Mouse (Mus musculus) heart, embryonic 12.5 days (tissue): Measurements from ENCODE around the gene Pcna. TPM values are rescaled to one million over a fixed set of nuclear protein-coding genes. Genes with fewer than 3 reads are reported as not detected.

Experiments used
- ATAC-seq: fragments of 200-750 bp; cut with Nextera tagmentation; 2 replicates; pipeline ENCODE4 v1.8.0; 2017; ENCODE audit warnings: moderate TSS enrichment, moderate library complexity; ENCODE audit not compliant: insufficient number of reproducible peaks, low FRiP score
- H3K27ac ChIP-seq: fragments of 300-500 bp; sonication (generic); 2 replicates; pipeline ENCODE4 v1.5.1; 2016; ENCODE audit warnings: mild to moderate bottlenecking, moderate library complexity; ENCODE audit not compliant: poor library complexity, severe bottlenecking
- H3K27me3 ChIP-seq: fragments of 300-500 bp; sonication (generic); replicated peaks from 2 replicates; pipeline ENCODE4 v1.6.1; 2016; ENCODE audit warnings: mild to moderate bottlenecking, moderate library complexity
- H3K36me3 ChIP-seq: fragments of 300-500 bp; sonication (generic); 2 replicates; pipeline ENCODE4 v1.6.1; 2016; ENCODE audit warnings: mild to moderate bottlenecking, moderate library complexity
- H3K4me1 ChIP-seq: fragments of 300-500 bp; sonication (generic); replicated peaks from 2 replicates; pipeline ENCODE4 v1.6.1; 2016; ENCODE audit warnings: mild to moderate bottlenecking
- H3K4me2 ChIP-seq: fragments of 300-500 bp; sonication (generic); 2 replicates; pipeline ENCODE4 v1.6.1; 2016; ENCODE audit warnings: mild to moderate bottlenecking, moderate library complexity
- H3K4me3 ChIP-seq: fragments of 300-500 bp; sonication (generic); 2 replicates; pipeline ENCODE4 v1.5.1; 2016; ENCODE audit warnings: mild to moderate bottlenecking
- H3K9ac ChIP-seq: fragments of 300-500 bp; sonication (generic); 2 replicates; pipeline ENCODE4 v1.6.1; 2016; ENCODE audit warnings: mild to moderate bottlenecking, moderate library complexity
- H3K9me3 ChIP-seq: fragments of 300-500 bp; sonication (generic); replicated peaks from 2 replicates; pipeline ENCODE4 v1.6.1; 2016; ENCODE audit warnings: mild to moderate bottlenecking, moderate library complexity
- WGBS: fragments of 180-500 bp; shearing (Covaris S2); methylation state at CpG from one replicate; pipeline ENCODE4 v1.1.7; 2016; 5-methylcytosine and 5-hydroxymethylcytosine counted together
- polyA plus RNA-seq: library from polyadenylated mRNA; unstranded; fragments of >200 nt; fragmentation: Nextera tagmentation; extraction: Ambion mirVana; gene quantifications from 2 replicates; pipeline ENCODE4 v1.2.1, GENCODE M21; 2016

Pcna gene
- polyA plus RNA-seq, 1 experiment from 2014 or later, result 172 TPM

- Histone ChIP-seq H3K4me3 (no peak overlapping the region), H3K4me2 (no peak overlapping the region), H3K27ac (no peak overlapping the region), H3K36me3 (no peaks in the 10 kb centered on the region), H3K27me3 (no peaks in the 10 kb centered on the region), H3K9me3 (0 out of 2 replicates have a peak, but pooled peaks cover 10% of the 10 kb centered on the region), H3K4me1 (0 out of 2 replicates have a peak, but pooled peaks cover 10% of the 10 kb centered on the region), H3K9ac (no peak overlapping the region)
- 83% methylated on average over 4 of the region's 4 CpGs for WGBS
- no peak for ATAC-seq
Observed at GRCm38 (mm10) chr2:132224359-132224758, 28.8 kb downstream of the Pcna start.

GRCm38 (mm10) chr2:132221611-132222073, 31.5 kb downstream of the Pcna start:
- Histone ChIP-seq H3K4me2 (peak overlapping the region; percentile 18), H3K4me1 (0 out of 2 replicates have a peak, but pooled peaks cover 10% of the 10 kb centered on the region), H3K27ac (no peak overlapping the region; the same call in 1 of the 2 replicates), H3K27me3 (no peaks in the 10 kb centered on the region), H3K9me3 (no peaks in the 10 kb centered on the region), H3K9ac (no peak overlapping the region), H3K4me3 (no peak overlapping the region), H3K36me3 (no peaks in the 10 kb centered on the region)
- 41% methylated on average over 11 of the region's 11 CpGs for WGBS
- ATAC-seq, result 0 out of 2 replicates have a peak, but pooled peaks have one; percentile 36

- ATAC-seq, result no peak
- Histone ChIP-seq H3K4me3 (no peak overlapping the region), H3K4me1 (no peaks in the 10 kb centered on the region), H3K36me3 (no peaks in the 10 kb centered on the region), H3K27ac (no peak overlapping the region), H3K9me3 (no peaks in the 10 kb centered on the region), H3K9ac (no peak overlapping the region), H3K4me2 (no peak overlapping the region), H3K27me3 (no peaks in the 10 kb centered on the region)
- 81% methylated on average over 5 of the region's 5 CpGs for WGBS
Observed at GRCm38 (mm10) chr2:132211995-132212656, 41.0 kb downstream of the Pcna start.

GRCm38 (mm10) chr2:132210806-132211312, 42.3 kb downstream of the Pcna start:
- ATAC-seq, result no peak
- Histone ChIP-seq H3K4me1 (no peaks in the 10 kb centered on the region), H3K9me3 (no peaks in the 10 kb centered on the region), H3K36me3 (no peaks in the 10 kb centered on the region), H3K27ac (no peak overlapping the region), H3K4me2 (no peak overlapping the region), H3K4me3 (no peak overlapping the region), H3K27me3 (no peaks in the 10 kb centered on the region), H3K9ac (no peak overlapping the region)
- 83% methylated on average over 9 of the region's 9 CpGs for WGBS

GRCm38 (mm10) chr2:132208246-132208881, 44.8 kb downstream of the Pcna start:
- no peaks in the 10 kb centered on the region for H3K36me3 ChIP-seq
- H3K4me2 ChIP-seq, result no peak overlapping the region
- 0 out of 2 replicates have a peak overlapping the region, but pooled peaks have one; percentile 18 for H3K27ac ChIP-seq
- peak; percentile 84 for ATAC-seq
- H3K4me1 ChIP-seq, result no peaks in the 10 kb centered on the region
- H3K27me3 ChIP-seq, result no peaks in the 10 kb centered on the region
- no peaks in the 10 kb centered on the region for H3K9me3 ChIP-seq
- no peak overlapping the region for H3K4me3 ChIP-seq
- no peak overlapping the region for H3K9ac ChIP-seq
- WGBS, result 80% methylated on average over 8 of the region's 8 CpGs

GRCm38 (mm10) chr2:132206316-132206881, 46.7 kb downstream of the Pcna start:
- no peaks in the 10 kb centered on the region for H3K4me1 ChIP-seq
- no peaks in the 10 kb centered on the region for H3K36me3 ChIP-seq
- H3K4me2 ChIP-seq, result no peak overlapping the region
- H3K27ac ChIP-seq, result no peak overlapping the region
- ATAC-seq, result 0 out of 2 replicates have a peak, but pooled peaks have one; percentile 42
- WGBS, result 67% methylated on average over 16 of the region's 16 CpGs
- H3K9ac ChIP-seq, result no peak overlapping the region
- H3K9me3 ChIP-seq, result no peaks in the 10 kb centered on the region
- H3K4me3 ChIP-seq, result no peak overlapping the region
- H3K27me3 ChIP-seq, result no peaks in the 10 kb centered on the region

GRCm38 (mm10) chr2:132205549-132205948, 47.6 kb downstream of the Pcna start:
- H3K9me3 ChIP-seq, result no peaks in the 10 kb centered on the region
- no peaks in the 10 kb centered on the region for H3K27me3 ChIP-seq
- H3K4me3 ChIP-seq, result no peak overlapping the region
- ATAC-seq, result no peak
- no peak overlapping the region for H3K9ac ChIP-seq
- no peak overlapping the region for H3K4me2 ChIP-seq
- 80% methylated on average over 4 of the region's 4 CpGs for WGBS
- no peaks in the 10 kb centered on the region for H3K4me1 ChIP-seq
- H3K27ac ChIP-seq, result no peak overlapping the region
- no peaks in the 10 kb centered on the region for H3K36me3 ChIP-seq

GRCm38 (mm10) chr2:132203773-132204172, 49.3 kb downstream of the Pcna start:
- no peak for ATAC-seq
- H3K27me3 ChIP-seq, result no peaks in the 10 kb centered on the region
- 79% methylated on average over 3 of the region's 3 CpGs for WGBS

GRCm38 (mm10) chr2:132203186-132203585, 49.9 kb downstream of the Pcna start:
- Histone ChIP-seq H3K36me3 (no peaks in the 10 kb centered on the region), H3K4me2 (no peak overlapping the region), H3K27ac (no peak overlapping the region), H3K9ac (no peak overlapping the region), H3K4me1 (no peaks in the 10 kb centered on the region), H3K4me3 (no peak overlapping the region), H3K27me3 (no peaks in the 10 kb centered on the region), H3K9me3 (no peaks in the 10 kb centered on the region)
- ATAC-seq, result no peak
- WGBS, result 76% methylated on average over 3 of the region's 3 CpGs

More at GRCm38 (mm10) chr2:132203773-132204172, 49.3 kb downstream of the Pcna start:
- Histone ChIP-seq H3K4me1 (no peaks in the 10 kb centered on the region), H3K9ac (no peak overlapping the region), H3K36me3 (no peaks in the 10 kb centered on the region), H3K4me2 (no peak overlapping the region), H3K9me3 (no peaks in the 10 kb centered on the region), H3K4me3 (no peak overlapping the region), H3K27ac (no peak overlapping the region)
